Mouse (Mus musculus): ENCODE measurements at regions not wholly inside any gene's neighbourhood (a gene's known extent, or its start where the extent isn't known, plus 50 kb on each side); places are given as distances from the start of the nearest gene placed in this dataset.

- TF ChIP-seq POLR2A (IDR thresholded peaks at IDR 0.05; ENCODE audit: insufficient read depth, low read length) (no peak), CTCF (IDR thresholded peaks at IDR 0.05; ENCODE audit: low read depth, low read length) (no peak), EP300 (IDR thresholded peaks at IDR 0.05; ENCODE audit: insufficient read depth, low read depth, low read length) (no peak)
Observed at GRCm38 (mm10) chr5:105976076-105976475, 99.7 kb downstream of the Zfp326 start.
